Mouse (Mus musculus): ENCODE data around the gene Sept9.

DNA sequence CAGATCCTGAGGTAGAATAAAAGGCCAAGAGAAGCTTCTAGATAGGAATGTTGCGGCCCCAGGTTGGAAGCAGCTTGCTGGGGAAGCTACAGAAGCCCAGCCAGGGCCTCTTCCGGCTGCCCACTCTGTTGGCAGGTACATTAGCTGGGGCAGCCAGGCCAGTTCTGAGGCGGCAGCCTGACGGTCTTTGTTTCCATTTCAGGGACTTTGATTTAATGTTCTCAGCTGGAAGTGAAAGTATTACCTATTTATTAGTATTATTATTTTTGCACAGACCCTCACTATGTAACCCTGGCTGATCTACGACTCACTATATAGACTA is 26.7 kb downstream of the Sept9 start:
- TF ChIP-seq CTCF (IDR thresholded peaks at IDR 0.05; ENCODE audit: borderline replicate concordance, insufficient read depth, low read depth, low read length): no peak
- TF ChIP-seq POLR2A (IDR thresholded peaks at IDR 0.05; ENCODE audit: borderline replicate concordance, insufficient read depth, low read length): no peak

Data from cerebellum, adult 2 months (tissue).